Mouse (Mus musculus): ENCODE measurements around the gene Adprhl1.

The Adprhl1 gene

GRCm38 (mm10) chr8:13194818-13195217 lies 59.1 kb downstream of the Adprhl1 start:
- no peak for DNase-seq (ENCODE audit: low spot score)

DNA sequence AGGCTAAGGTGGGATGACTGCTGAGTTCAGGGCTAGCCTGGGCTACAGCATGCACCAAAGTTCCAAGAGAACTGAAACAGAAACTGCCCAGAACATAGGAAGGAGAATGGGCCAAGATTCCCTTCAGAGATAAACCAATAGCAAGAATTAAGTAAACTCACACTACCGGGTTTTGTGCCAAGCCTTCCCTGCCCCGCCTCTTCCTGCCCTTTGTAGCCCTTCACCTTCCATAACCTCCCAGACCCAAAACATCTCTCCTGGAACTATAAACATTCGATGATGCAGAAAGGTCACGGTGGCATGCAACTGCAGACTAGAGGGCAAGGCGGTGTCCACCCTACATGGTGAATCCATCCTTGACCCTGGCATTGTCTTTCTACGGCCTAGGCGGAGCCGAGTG lies 63.7 kb downstream of the Adprhl1 start:
- no peak for DNase-seq (ENCODE audit: low spot score)

DNA sequence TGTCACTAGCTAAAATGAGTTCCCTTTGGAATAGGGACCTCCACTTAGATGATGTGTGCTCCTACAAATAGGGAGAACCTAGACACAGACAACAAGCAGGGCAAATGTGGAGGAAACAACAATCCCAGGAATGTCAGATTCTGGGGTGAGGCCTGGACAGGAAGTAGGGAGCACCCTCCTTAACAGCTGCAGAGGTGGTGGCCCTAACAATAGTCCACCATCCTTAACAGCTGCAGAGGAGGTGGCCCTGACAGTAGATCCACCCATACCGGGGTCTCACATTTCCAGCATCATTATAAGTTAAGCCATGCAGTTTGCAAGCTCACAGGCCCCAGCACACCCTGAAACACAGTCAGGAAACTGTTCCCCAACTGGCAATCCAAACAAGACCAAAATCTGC lies 65.1 kb downstream of the Adprhl1 start:
- DNase-seq (ENCODE audit: low spot score): no peak

- no peak for DNase-seq (ENCODE audit: low spot score)
These were observed 65.9 kb downstream of the Adprhl1 start for GRCm38 (mm10) chr8:13188052-13188555.

- no peak for DNase-seq (ENCODE audit: low spot score)
These were observed 66.3 kb downstream of the Adprhl1 start for GRCm38 (mm10) chr8:13187638-13188037.

DNA sequence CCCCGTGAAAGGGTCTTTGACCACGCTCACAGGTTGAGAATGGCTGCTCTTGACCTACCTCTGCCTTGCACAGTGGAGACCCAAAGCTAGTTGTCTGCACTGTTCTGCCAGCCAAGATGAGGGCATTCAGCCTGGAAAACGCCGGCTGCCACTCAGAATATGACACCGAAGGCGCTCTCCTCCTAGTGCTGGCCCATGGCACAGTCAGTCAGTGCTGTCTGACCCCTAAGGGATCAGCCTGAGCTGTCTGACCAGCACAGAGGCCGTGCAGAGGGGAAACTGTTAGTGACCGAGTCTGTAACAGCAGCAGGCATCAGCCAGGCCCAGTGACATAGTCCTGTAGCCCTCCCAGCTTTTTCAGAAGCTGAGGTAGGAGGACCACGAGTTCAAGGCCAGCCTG lies 66.7 kb downstream of the Adprhl1 start:
- DNase-seq (ENCODE audit: low spot score): no peak

DNA sequence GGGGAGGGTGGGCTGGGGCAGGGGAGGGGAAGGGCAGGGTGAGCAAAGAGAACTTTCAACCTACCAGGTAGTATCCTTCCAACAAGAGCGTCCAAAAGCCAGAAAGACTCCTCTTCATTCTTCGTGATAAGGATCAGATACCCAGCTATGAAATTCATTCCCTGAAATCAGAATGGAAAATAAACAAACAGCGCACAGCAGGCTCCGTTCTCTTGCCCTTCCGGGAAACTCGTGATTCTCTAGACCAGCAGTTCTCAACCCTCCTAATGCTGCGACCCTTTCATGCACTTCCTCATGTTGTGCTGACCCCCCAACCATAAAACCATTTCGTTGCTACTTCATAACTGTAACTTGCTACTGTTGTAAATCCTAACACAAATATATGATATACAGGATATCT lies 67.1 kb downstream of the Adprhl1 start:
- no peak for DNase-seq (ENCODE audit: low spot score)

DNA sequence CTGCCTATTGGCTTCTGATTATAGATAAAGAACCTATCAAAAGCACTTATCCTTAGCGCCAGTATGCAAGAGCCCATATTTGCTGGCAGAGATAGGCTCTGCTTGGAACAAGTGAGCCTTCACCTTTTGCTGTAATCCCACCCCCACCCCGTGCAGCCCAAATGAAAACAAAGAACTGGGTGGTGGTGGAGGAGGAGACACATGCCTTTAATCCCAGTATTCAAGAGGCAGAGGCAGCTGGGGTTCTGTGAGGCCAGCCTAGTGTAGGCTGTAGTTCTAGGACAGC lies 72.3 kb downstream of the Adprhl1 start:
- no peak for DNase-seq (ENCODE audit: low spot score)

DNA sequence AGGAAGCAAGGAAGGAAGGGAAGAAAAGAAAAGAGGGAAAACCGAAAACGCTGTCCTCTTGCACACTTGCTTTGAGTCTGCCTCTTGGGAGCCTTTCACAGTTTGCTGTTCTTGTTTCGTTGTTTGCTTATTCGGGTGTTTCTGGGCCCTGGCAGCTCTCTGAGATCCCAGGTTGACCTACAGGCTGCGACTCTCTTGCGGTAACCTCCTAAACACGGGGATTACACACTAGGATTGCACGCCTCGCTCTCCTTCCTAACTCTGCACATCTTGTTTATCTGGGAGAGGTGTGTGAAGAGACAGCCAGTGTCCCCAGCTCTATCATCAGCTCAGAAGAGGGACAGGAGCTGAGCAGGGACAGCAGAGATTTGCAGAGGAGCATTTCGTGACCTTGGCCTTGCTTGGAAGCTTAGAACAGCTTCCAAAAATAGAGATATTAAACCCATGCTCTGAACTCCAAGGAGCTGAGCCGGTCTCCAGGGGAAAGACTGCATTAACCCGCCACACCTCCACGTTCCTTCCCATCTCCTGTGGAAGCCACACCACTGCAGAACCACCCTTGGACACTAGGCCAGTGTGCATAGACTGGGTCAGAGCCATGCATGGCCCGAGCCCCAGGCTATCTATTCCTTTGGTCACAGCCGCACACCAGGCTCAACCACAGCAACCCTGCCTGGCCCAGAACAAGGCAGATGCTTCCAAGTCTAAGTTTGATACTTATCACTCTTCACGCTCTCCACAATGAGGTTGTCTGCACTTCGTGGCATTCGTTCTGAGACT lies 72.9 kb downstream of the Adprhl1 start:
- DNase-seq (ENCODE audit: low spot score): no peak

DNA sequence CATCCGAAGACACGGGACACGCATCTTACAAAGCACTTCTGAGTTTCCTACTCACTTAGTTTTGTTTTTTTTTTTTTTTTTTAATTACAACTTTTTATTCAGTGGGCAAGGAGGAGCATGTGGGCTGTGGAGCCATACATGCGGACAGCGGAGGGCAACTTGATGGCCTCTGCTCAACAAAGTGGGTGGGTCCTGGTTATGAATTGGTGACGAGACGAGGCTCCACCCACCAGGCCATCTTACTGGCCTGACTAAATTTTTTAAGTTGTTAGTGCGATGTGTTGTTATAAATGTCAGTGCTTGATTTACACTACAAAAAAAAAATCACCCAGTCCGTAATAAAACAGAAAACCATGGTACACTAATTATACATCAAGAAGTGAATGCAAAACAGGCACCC lies 73.6 kb downstream of the Adprhl1 start:
- DNase-seq (ENCODE audit: low spot score): no peak

GRCm38 (mm10) chr8:13179948-13180347 lies 74.0 kb downstream of the Adprhl1 start:
- no peak for DNase-seq (ENCODE audit: low spot score)

DNA sequence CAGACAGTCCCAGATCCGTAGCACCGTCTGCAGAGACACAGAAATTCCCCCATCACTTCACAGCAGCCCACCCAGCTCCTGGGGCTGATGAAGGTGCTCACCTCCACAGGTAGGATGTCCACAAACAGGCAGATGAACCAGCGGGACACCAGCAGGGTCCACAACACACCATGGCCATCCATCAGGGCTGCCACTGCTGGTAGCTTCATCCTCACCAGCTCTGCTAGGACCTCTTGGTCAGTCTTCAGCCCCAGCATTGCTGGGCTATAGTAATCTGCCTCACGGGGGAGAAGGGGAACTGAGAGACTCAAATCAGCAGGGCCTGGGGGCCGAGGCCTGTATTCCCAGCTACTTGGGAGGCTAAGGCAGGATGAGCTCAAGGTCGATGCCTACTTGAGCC lies 74.5 kb downstream of the Adprhl1 start:
- no peak for DNase-seq (ENCODE audit: low spot score)

DNA sequence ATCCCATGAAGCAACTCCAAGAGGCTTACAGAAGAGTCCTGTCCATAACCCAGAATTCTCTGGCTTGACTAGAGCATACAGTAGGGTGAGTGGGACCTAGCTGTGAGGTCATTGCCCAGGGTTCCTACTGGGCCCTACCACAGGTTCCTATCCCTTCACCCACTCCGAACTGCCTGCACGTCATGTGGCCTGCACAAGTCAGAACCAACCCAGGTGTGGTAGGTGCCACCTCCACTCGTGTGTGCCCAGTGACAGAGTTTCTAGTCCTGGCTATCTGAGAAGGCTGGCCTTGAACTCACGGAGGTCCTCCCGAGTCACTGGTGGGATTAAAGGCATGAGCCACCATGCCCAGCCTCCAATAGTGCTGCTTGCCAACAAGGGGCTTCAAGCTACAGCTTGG lies 75.8 kb downstream of the Adprhl1 start:
- DNase-seq (ENCODE audit: low spot score): no peak

DNA sequence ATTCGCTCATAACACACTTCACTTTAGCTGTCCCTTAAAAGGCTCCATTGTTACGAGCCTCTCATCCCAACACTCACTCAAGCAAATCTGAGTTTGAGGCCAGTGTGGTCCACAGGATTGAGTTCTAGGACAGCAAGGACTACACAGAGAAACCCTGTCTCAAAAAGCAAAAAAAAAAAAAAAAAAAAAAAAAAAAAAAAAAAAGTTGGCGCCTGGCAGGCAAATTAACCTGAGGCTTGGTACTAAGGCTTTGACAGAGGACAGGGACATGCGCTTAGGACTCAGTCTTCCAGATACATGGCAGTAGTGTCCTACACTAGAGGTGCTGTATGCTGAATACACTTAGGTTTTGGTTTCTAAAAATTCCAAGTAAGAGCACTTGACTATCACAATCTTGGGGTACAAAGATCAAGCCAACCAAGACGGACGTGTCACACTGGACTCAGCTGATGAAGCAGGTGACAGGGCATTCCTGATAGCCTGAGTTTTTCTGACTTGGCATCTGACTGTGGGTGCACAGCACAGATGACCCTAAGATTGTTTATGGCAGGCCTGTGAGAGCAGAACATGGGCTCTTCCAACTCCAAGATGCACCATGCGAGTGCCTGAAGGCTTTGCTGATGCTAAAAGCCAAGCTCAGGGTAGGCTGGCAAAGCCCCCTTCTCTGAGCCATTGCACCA lies 76.6 kb downstream of the Adprhl1 start:
- no peak for DNase-seq (ENCODE audit: low spot score)

GRCm38 (mm10) chr8:13175650-13176049 lies 78.3 kb downstream of the Adprhl1 start:
- DNase-seq (ENCODE audit: low spot score): no peak

DNA sequence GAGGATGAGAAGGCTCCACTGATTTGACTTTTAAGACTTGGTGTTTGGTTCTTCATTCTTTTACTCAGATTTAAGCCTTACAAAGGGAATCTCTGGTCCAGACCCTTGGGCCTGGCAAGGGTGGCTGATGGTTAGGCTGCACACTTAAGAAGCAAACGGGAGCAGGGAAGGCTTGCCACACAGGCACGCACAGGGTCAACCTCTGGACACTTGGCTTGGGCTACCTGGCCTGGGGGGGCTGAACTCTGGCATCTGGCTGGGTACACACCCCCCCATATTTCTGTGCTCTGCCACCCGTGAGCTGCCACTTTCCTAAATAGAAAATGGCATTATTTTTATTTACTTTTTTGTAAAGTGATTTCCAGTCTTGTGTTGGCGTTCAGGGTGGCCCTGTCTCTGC lies 79.2 kb downstream of the Adprhl1 start:
- DNase-seq (ENCODE audit: low spot score): no peak

DNA sequence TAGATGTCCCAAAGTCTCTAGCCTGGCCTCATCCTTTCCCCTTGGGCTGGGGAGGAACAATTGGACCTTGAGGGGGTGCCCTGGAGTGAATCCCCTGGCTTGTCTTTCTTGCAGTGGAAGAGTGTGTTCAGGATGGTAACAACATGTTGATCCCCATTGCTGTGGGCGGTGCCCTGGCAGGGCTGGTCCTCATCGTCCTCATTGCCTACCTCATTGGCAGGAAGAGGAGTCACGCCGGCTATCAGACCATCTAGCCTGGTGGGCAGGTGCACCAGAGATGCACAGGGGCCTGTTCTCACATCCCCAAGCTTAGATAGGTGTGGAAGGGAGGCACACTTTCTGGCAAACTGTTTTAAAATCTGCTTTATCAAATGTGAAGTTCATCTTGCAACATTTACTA lies 79.7 kb downstream of the Adprhl1 start:
- no peak for DNase-seq (ENCODE audit: low spot score)

Measured in left cerebral cortex, adult 11 months (tissue).